Mouse (Mus musculus) forebrain, embryonic 13.5 days (tissue): ENCODE data around the gene Plekha6. TPM values are rescaled to one million over a fixed set of nuclear protein-coding genes. Genes with fewer than 3 reads are reported as not detected.

ENCODE experiments used
- ATAC-seq: fragments of 200-750 bp; cut with Nextera tagmentation; 2 replicates; pipeline ENCODE4 v1.8.0; 2017
- H3K27ac ChIP-seq: fragments of 300-500 bp; sonication (generic); 2 replicates; pipeline ENCODE4 v1.5.1; 2015; ENCODE audit warnings: inconsistent platforms, mild to moderate bottlenecking, moderate library complexity
- H3K27me3 ChIP-seq: fragments of 300-500 bp; sonication (generic); 2 replicates; pipeline ENCODE4 v1.6.1; 2015; ENCODE audit warnings: mild to moderate bottlenecking, inconsistent platforms
- H3K36me3 ChIP-seq: fragments of 300-500 bp; sonication (generic); 2 replicates; pipeline ENCODE4 v1.6.1; 2015; ENCODE audit warnings: mild to moderate bottlenecking, inconsistent platforms; ENCODE audit not compliant: poor library complexity, severe bottlenecking
- H3K4me1 ChIP-seq: fragments of 300-500 bp; sonication (generic); 2 replicates; pipeline ENCODE4 v1.6.1; 2015; ENCODE audit warnings: inconsistent platforms
- H3K4me2 ChIP-seq: fragments of 300-500 bp; sonication (generic); 2 replicates; pipeline ENCODE4 v1.6.1; 2015; ENCODE audit warnings: inconsistent platforms, mild to moderate bottlenecking, moderate library complexity
- H3K4me3 ChIP-seq: fragments of 300-500 bp; sonication (generic); 2 replicates; pipeline ENCODE4 v1.5.1; 2015; ENCODE audit warnings: mild to moderate bottlenecking, inconsistent platforms
- H3K9ac ChIP-seq: fragments of 300-500 bp; sonication (generic); 2 replicates; pipeline ENCODE4 v1.6.1; 2015; ENCODE audit warnings: mild to moderate bottlenecking, inconsistent platforms
- H3K9me3 ChIP-seq: fragments of 300-500 bp; sonication (generic); replicated peaks from 2 replicates; pipeline ENCODE4 v1.6.1; 2016; ENCODE audit warnings: inconsistent platforms
- WGBS: fragments of 180-500 bp; shearing (Covaris S2); methylation state at CpG from one replicate; pipeline ENCODE4 v1.1.7; 2015; 5-methylcytosine and 5-hydroxymethylcytosine counted together
- polyA plus RNA-seq: library from polyadenylated mRNA; unstranded; fragments of >200 nt; fragmentation: Nextera tagmentation; extraction: Ambion mirVana; gene quantifications from 2 replicates; pipeline ENCODE4 v1.2.1, GENCODE M21; 2015

Plekha6 gene
- polyA plus RNA-seq, 1 experiment from 2014 or later = 14.9 TPM

DNA sequence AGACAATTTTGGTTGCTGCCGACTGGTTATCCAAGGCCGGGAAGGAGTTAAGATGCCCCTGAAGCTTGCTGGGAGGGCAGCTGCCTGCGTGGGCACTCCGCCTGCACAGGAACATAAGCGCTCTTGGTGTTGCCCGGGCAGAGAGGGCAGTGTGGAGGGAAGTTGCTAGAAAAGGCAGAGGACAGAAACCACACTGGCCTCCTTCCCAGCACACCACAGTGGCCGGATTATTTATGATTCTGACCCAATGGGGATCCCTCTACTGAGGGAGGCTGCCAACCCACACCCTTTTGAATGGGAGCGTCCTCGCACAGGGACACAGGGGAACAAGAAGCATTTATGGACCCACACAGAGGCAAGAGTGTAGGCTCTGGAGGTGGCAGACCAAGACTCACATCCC is 7.3 kb downstream of the Plekha6 start:
- Histone ChIP-seq H3K27me3 (peaks cover 28% of the 10 kb centered on the region), H3K4me1 (peaks cover 12% of the 10 kb centered on the region; the same call in 1 of the 2 replicates), H3K4me3 (no peak overlapping the region), H3K27ac (no peak overlapping the region), H3K9me3 (no peaks in the 10 kb centered on the region), H3K36me3 (no peaks in the 10 kb centered on the region), H3K9ac (no peak overlapping the region), H3K4me2 (no peak overlapping the region)
- 87% methylated on average over 9 of the region's 9 CpGs for WGBS
- no peak for ATAC-seq

DNA sequence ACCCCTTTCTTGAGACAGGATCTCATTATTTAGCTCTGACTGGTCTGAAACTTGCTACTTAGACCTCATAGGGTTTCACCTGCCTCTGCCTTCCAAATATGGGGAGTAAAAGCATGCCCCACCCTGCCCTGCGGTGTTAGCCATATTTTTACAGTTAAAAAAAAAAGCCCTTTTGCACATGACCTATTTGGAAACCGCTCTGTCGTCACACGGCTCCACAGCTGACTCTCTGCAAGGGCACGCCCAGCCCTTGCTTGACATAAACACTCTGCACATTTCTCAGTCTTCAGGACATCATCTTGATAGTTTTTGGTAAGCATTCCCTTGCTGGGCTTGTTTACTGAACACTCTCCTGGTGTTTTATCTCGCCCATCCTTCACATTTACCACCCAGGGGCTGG is 11.1 kb downstream of the Plekha6 start:
- Histone ChIP-seq H3K4me2 (no peak overlapping the region), H3K4me3 (no peak overlapping the region), H3K9ac (no peak overlapping the region), H3K4me1 (peaks cover 5% of the 10 kb centered on the region; the same call in 1 of the 2 replicates), H3K9me3 (no peaks in the 10 kb centered on the region), H3K36me3 (no peaks in the 10 kb centered on the region), H3K27ac (no peak overlapping the region), H3K27me3 (peaks cover 10% of the 10 kb centered on the region; the same call in 1 of the 2 replicates)
- WGBS = 74% methylated on average over 6 of the region's 6 CpGs
- no peak for ATAC-seq

DNA sequence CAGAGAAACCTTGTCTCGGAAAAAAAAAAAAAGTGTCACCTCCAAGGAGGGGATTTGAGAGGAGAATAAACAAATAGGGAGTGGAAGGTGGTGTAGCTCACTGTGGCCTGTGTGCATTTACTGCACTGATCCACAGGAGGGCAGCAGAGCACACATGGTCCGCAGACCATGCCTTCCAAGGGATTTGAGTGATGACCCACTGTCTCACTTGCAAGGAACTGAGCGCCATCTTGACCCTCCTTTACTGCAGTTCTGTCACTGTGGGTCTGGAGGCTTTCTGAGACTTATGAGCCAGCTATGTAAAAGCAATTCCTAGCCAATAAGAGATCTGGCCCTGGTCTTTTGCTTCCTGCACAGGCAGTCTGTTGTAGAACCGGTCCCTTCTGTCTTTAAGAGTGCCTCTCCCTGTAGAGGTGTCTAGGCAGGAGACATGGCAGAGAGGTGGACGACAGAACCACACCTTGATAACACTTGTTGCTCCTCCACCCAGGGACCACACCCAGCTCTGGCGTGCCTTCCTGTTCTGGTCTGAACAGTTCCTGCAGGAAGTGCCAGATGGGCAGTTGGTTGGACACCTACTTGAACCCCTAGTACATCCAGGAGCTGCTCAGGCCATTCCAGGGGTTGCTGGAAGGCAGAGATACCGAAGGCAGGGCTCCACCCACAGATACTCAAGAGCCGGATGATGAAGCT is 13.6 kb downstream of the Plekha6 start:
- H3K27me3 ChIP-seq = peaks cover 10% of the 10 kb centered on the region; the same call in 1 of the 2 replicates
- no peak overlapping the region for H3K9ac ChIP-seq
- ATAC-seq = no peak
- H3K4me3 ChIP-seq = no peak overlapping the region
- no peaks in the 10 kb centered on the region for H3K9me3 ChIP-seq
- no peaks in the 10 kb centered on the region for H3K36me3 ChIP-seq
- WGBS = 51% methylated on average over 8 of the region's 8 CpGs
- peaks cover 18% of the 10 kb centered on the region for H3K4me1 ChIP-seq
- H3K4me2 ChIP-seq = no peak overlapping the region
- H3K27ac ChIP-seq = no peak overlapping the region

DNA sequence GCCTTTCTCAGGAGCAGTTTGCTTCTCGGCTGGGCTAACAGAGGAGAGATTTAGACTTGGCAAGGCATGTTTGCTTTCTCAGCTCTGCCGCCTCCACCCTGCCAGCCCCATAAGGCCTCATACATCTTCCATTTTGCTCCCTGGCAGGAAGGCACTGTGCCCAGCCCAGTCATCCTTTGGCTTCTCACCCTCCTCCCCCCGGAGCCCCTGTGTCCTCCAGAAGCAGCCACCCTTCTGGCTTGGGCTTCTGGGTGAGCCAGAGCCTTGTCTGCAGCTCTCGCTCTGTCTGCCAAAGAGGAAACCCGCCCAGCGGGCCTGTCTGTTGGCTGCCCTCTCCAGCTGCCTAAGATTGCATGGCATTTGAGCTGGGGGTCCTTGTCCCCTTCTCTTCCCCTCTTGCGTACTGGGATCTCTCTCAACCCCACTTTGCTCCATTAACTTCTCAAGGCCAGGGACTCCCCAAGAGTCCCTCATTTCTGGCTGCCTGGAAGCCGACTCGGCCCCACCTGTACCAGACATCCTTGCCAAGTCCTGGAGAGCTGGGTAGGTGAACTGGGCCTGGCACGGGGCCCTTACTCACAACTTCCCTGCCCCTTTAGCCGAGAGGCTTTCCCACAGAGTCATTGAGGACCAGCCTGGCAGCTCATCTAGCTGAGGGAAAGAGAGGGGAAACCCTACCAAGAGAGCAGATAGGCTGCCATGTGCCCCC is 14.9 kb downstream of the Plekha6 start:
- H3K4me3 ChIP-seq = no peak overlapping the region
- no peaks in the 10 kb centered on the region for H3K9me3 ChIP-seq
- no peak for ATAC-seq
- whole genome bisulfite sequencing = 76% methylated on average over 11 of the region's 11 CpGs
- H3K27me3 ChIP-seq = peaks cover 10% of the 10 kb centered on the region; the same call in 1 of the 2 replicates
- H3K4me1 ChIP-seq = peaks cover 31% of the 10 kb centered on the region
- H3K27ac ChIP-seq = peak overlapping the region; percentile 20; the same call in 1 of the 2 replicates
- H3K36me3 ChIP-seq = no peaks in the 10 kb centered on the region
- no peak overlapping the region for H3K4me2 ChIP-seq
- no peak overlapping the region; the same call in 1 of the 2 replicates for H3K9ac ChIP-seq

DNA sequence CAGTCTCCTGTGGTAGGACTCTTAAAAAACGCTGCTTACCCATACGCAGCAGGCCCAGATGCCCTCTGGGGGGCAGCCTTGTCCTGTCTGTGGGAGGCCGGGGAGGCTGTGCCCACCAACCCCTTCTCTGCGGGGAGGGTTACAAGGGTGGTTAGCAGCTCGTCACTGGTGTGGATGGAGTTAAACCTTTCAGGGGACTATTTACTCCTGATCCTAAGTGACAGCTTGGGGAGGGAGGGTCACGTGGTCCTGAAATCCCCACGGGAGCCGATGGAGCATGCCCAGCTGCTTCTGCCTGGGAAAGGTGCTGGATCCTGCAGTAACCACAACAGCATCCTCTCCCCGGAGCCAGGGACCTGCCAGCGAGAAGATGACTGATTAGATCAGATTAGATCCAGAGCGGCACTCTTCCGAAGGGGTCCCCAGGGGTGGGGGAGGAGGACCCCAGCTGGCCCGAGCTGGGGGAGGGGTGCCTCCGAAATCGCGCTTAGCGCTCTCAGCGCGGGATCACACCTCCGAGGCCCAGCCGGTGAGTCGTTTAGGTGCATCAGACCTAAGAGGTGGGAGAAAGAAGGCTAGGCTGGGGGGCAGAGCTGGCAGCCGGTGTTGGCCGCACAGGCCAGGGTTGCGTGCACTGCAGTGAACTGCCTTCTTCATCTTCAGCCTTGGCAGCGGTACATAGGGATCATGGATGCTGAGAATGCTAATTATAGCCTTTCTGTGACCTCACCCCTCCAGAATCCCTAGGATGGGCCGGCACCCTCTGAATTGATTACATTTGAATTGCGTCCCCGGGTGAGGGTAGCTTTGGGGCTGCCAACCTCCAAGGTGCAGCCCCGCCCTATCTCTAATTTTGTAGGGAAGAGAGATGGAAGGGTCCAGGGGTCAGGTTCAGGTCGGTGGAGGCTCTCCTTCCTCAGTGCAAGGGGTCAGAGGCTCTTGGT is 17.3 kb downstream of the Plekha6 start:
- WGBS = under 1% methylated on average over 31 of the region's 31 CpGs
- Histone ChIP-seq H3K4me2 (peak overlapping the region; percentile 82), H3K27me3 (peaks cover 5% of the 10 kb centered on the region; the same call in 1 of the 2 replicates), H3K36me3 (no peaks in the 10 kb centered on the region), H3K9ac (peak overlapping the region; percentile 82), H3K27ac (peak overlapping the region; percentile 99), H3K4me3 (peak overlapping the region; percentile 61), H3K4me1 (peaks cover 48% of the 10 kb centered on the region), H3K9me3 (no peaks in the 10 kb centered on the region)
- ATAC-seq = peak; percentile 76

DNA sequence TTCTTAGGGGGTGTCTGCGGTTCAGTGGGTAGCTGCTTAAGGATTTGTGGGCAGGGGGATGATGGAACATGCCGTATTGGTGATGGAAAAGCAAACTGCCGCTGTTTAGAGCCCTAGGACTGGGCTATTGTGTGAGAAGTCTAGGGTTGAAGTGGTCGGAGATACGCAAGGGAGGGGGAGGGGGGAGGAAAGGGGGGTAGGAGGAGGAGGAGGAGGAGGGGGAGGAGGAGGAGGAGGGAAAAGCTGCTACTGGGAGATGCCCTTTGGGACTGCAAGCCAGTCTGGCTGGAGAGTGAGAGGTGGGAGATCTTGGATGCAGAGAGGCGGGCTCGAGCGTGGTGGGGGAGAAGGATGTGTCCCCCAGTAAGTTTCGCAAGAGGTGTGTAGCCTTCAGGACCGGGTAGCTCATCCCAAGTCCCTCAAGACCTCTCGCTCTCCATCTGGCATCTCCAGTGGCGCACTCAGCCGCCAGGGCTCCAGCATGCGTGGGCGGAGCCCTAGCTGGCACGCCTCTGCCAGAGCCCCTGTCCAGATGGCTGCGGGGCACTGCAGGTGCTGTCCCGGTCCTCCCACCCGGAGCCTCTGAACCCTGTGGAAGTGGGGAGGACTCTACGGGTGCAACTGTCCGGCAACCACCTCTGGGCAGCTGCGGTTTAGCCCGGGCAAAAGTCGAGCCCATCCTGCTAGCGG is 18.2 kb downstream of the Plekha6 start:
- peak; percentile 67 for ATAC-seq
- H3K4me1 ChIP-seq = peaks cover 55% of the 10 kb centered on the region
- WGBS = 1% methylated on average over 25 of the region's 25 CpGs

DNA sequence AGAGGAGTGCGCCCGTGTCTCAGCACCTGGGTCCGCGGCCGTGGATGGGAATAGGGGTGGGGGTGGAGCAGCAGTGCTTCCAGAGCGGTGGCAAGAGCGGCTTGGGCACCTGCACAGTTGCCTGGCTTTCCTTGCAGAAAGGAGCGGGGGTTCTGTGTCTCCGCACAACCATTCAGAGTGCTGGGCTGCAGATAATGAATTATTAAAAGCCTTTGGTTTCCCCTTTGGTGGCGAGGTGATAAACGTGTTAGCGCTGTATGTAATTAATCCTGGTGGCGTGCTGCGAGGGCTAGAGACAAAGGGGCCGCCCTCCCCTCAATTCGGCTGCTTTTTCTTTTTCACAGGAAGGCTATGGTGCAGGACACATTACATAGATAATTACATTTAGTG is 18.7 kb downstream of the Plekha6 start:
- Histone ChIP-seq H3K27ac (peak overlapping the region; percentile 99), H3K36me3 (no peaks in the 10 kb centered on the region), H3K9me3 (no peaks in the 10 kb centered on the region), H3K27me3 (peaks cover 5% of the 10 kb centered on the region; the same call in 1 of the 2 replicates), H3K4me2 (peak overlapping the region; percentile 82), H3K4me1 (peaks cover 60% of the 10 kb centered on the region), H3K9ac (peak overlapping the region; percentile 82), H3K4me3 (peak overlapping the region; percentile 61)
- peak; percentile 67 for ATAC-seq
- WGBS = under 1% methylated on average over 16 of the region's 16 CpGs

More for the DNA sequence above, 18.2 kb downstream of the Plekha6 start:
- no peaks in the 10 kb centered on the region for H3K36me3 ChIP-seq
- peaks cover 5% of the 10 kb centered on the region; the same call in 1 of the 2 replicates for H3K27me3 ChIP-seq
- peak overlapping the region; percentile 82 for H3K4me2 ChIP-seq
- peak overlapping the region; percentile 61 for H3K4me3 ChIP-seq
- H3K27ac ChIP-seq = peak overlapping the region; percentile 99
- H3K9me3 ChIP-seq = no peaks in the 10 kb centered on the region
- peak overlapping the region; percentile 82 for H3K9ac ChIP-seq

DNA sequence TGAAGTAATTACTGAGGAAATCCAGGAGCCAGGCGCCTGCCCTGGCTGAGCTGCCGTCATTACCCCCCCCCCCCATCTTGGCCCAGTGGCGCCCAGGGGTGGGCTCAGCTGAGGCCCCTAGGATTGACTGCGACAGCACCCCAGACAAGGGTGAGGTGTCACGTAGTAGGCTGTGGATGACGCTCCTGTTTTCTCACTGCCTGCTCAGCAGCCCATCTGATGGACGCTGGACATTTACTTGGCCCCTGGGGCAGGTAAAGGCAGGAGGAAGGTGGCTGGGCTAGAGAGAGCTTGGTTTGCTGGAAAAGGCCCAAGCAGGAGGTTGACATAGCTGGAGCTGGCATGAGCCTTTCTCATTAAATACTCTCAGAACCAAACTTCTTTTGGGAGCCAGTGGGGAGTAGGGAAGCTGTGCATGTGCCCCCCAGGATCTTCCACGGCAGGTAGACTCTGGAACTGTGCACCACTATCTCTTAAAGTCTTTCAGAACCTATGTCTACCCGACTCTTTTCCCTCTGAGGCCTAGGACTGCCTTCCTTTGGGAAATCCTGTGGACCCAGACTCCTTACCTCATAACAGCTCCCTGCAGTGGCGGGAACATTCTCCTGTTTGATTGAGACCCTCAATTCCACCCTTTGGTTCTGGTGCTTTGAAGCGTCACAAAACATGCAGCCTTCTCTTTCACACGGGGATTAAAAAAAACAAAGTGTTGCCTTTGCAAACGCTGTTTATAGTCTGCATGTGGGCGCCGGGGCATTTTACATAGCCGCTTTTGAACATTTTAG is 19.3 kb downstream of the Plekha6 start:
- ATAC-seq = peak; percentile 39
- peaks cover 5% of the 10 kb centered on the region; the same call in 1 of the 2 replicates for H3K27me3 ChIP-seq
- H3K36me3 ChIP-seq = no peaks in the 10 kb centered on the region
- peak overlapping the region; percentile 82 for H3K4me2 ChIP-seq
- 1% methylated on average over 16 of the region's 16 CpGs for WGBS
- peak overlapping the region; percentile 61 for H3K4me3 ChIP-seq
- H3K9ac ChIP-seq = peak overlapping the region; percentile 82
- peak overlapping the region; percentile 99 for H3K27ac ChIP-seq
- peaks cover 67% of the 10 kb centered on the region for H3K4me1 ChIP-seq
- no peaks in the 10 kb centered on the region for H3K9me3 ChIP-seq

DNA sequence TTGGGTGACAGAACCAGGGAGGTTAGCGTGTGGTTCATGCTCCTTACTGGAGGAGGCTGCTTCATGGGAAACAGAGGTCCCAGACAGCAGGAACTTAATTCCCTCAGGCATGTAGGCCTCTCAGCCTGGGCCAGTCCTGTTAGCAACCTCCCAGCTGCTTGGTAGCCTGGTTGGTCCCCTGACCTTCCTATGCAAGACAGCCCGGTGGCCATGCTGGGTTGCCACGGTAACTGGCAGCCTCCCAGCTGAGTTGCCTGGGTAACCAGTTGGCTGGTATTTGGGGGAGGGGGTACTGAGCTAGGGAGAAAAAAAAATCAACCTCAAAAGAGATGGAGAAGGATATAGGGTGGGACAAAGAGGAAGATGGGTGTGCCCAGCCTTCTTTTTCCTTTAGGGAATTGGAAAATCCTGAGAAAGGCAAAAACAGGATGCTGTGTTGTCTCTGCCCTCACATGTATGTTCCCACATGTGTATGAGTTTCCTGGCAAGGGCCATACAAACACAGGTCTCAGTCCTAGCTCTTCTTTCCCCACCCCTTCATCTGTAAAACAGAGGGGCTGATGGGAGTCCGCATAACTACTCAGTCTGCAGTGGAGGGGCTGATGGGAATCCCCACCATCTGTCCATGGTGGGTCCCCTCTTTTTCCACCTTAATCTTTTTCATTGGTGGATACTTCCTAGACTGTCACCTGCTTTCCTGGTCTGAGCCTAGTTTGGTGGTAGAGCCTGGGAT is 24.1 kb downstream of the Plekha6 start:
- 3% methylated on average over 4 of the region's 4 CpGs for WGBS
- Histone ChIP-seq H3K4me2 (peak overlapping the region; percentile 37), H3K36me3 (peaks cover 7% of the 10 kb centered on the region), H3K27ac (peak overlapping the region; percentile 91), H3K4me3 (no peak overlapping the region), H3K27me3 (peaks cover 20% of the 10 kb centered on the region), H3K9ac (peak overlapping the region; percentile 21), H3K4me1 (peaks cover 59% of the 10 kb centered on the region), H3K9me3 (peaks cover 4% of the 10 kb centered on the region; the same call in 1 of the 2 replicates)
- ATAC-seq = peak; percentile 87

DNA sequence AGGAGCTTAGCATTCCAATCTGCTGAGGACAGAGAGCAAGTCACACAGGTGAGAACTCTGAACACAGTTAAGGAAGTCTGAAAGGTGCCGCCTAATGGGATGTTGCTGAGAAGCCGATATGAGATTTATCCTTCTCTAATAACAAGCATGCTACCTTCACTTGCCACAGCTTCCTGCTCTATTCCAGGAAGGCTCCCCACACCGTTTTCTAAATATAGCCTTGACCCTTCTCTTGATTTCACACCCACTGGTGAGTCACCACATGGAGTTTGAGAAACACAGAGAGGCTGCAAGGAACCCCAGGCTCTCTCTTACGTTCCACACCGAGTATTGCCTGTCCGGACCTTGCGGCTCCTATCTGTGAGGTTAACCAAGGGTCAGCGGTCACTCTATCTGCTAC is 24.7 kb downstream of the Plekha6 start:
- Histone ChIP-seq H3K4me2 (peak overlapping the region; percentile 37; the same call in 1 of the 2 replicates), H3K4me1 (peaks cover 53% of the 10 kb centered on the region), H3K27me3 (peaks cover 27% of the 10 kb centered on the region), H3K9me3 (peaks cover 4% of the 10 kb centered on the region; the same call in 1 of the 2 replicates), H3K9ac (no peak overlapping the region), H3K4me3 (no peak overlapping the region), H3K27ac (peak overlapping the region; percentile 91), H3K36me3 (peaks cover 7% of the 10 kb centered on the region)
- 83% methylated on average over 8 of the region's 8 CpGs for WGBS
- no peak; the same call in 1 of the 2 replicates for ATAC-seq
